Mouse (Mus musculus) forebrain, embryonic 12.5 days (tissue): ENCODE measurements at regions not wholly inside any gene's neighbourhood (a gene's known extent, or its start where the extent isn't known, plus 50 kb on each side); places are given as distances from the start of the nearest gene placed in this dataset.
"Not testable (repeated sequence)": the region's sequence is repeated elsewhere in the genome, so short reads cannot be mapped to it uniquely, and the experiment has no call there.

Experiments
- ATAC-seq: fragments of 200-750 bp; cut with Nextera tagmentation; 2 replicates; pipeline ENCODE4 v1.8.0; 2017; ENCODE audit warnings: moderate TSS enrichment; ENCODE audit not compliant: low FRiP score
- H3K27ac ChIP-seq: fragments of 300-500 bp; sonication (generic); 2 replicates; pipeline ENCODE4 v1.5.1; 2016; ENCODE audit warnings: mild to moderate bottlenecking
- H3K27me3 ChIP-seq: fragments of 300-500 bp; sonication (generic); 2 replicates; pipeline ENCODE4 v1.6.1; 2016; ENCODE audit warnings: mild to moderate bottlenecking
- H3K36me3 ChIP-seq: fragments of 300-500 bp; sonication (generic); replicated peaks from 2 replicates; pipeline ENCODE4 v1.6.1; 2016; ENCODE audit warnings: mild to moderate bottlenecking
- H3K4me1 ChIP-seq: fragments of 300-500 bp; sonication (generic); 2 replicates; pipeline ENCODE4 v1.6.1; 2016
- H3K4me2 ChIP-seq: fragments of 300-500 bp; sonication (generic); 2 replicates; pipeline ENCODE4 v1.6.1; 2016; ENCODE audit warnings: mild to moderate bottlenecking, moderate library complexity
- H3K4me3 ChIP-seq: fragments of 300-500 bp; sonication (generic); replicated peaks from 2 replicates; pipeline ENCODE4 v1.5.1; 2016; ENCODE audit warnings: mild to moderate bottlenecking
- H3K9ac ChIP-seq: fragments of 300-500 bp; sonication (generic); 2 replicates; pipeline ENCODE4 v1.6.1; 2016; ENCODE audit warnings: mild to moderate bottlenecking
- H3K9me3 ChIP-seq: fragments of 300-500 bp; sonication (generic); 2 replicates; pipeline ENCODE4 v1.6.1; 2016
- WGBS: fragments of 180-500 bp; shearing (Covaris S2); methylation state at CpG from one replicate; pipeline ENCODE4 v1.1.7; 2016; 5-methylcytosine and 5-hydroxymethylcytosine counted together

DNA sequence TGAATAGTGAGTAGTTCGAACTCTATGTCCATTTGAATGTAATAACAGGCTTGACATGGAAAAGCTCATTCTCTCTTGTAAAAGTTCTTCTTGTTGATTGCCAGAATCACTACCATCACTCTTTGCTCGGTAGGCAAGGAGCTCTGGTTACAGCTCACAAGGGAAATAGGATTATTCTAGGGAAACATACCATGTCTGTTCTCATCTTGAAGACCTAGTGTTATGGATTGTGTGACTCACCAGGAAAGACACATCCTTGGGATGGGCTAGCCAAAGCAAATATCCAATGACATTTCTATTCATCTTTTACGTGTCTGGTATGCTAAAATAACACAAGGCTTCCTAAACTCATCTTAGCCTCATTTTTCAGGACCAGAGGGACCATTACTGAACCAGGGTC lies 155.4 kb upstream of the Slc25a13 start:
- 92% methylated on average over 3 of the region's 3 CpGs for WGBS
- no peak overlapping the region for H3K4me2 ChIP-seq
- no peak overlapping the region for H3K4me3 ChIP-seq
- H3K27ac ChIP-seq, result no peak overlapping the region
- no peaks in the 10 kb centered on the region for H3K36me3 ChIP-seq
- no peaks in the 10 kb centered on the region for H3K4me1 ChIP-seq
- H3K9me3 ChIP-seq, result no peaks in the 10 kb centered on the region
- no peaks in the 10 kb centered on the region; the same call in 1 of the 2 replicates for H3K27me3 ChIP-seq
- no peak overlapping the region for H3K9ac ChIP-seq
- no peak for ATAC-seq

DNA sequence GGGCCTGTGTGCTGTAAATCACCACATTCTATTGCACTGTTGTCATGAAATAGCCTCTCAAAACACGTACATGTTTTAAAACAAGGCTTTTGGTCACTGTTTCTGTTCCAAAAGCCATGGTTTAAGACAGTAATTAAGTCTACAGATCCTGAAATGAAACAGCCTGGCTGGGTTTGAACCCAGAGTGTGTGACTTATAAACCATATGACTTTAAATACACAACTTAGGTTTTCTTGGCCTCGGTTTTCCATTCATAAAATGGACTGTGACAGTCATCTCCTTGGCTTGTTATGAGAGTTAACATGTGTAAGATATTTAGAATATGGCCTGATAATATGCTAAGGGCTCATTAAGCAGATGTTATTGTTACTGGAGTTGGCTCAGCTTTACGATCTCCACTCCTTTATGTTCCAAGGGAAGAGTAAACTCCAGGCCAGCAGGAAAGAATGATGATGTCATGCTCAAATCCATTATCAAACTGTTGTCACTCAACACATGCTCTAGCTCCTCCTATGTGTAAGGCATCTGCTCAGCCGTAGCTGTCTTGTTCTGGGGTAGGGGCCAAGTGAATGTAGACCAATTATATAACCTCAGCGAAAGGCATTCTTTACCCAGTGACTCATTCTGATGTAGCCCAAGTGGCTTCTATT lies 154.6 kb upstream of the Slc25a13 start:
- ATAC-seq, result no peak
- H3K4me1 ChIP-seq, result no peaks in the 10 kb centered on the region
- H3K4me2 ChIP-seq, result no peak overlapping the region
- no peak overlapping the region for H3K9ac ChIP-seq
- 71% methylated on average over 5 of the region's 5 CpGs for WGBS
- H3K4me3 ChIP-seq, result no peak overlapping the region
- H3K27me3 ChIP-seq, result no peaks in the 10 kb centered on the region
- no peaks in the 10 kb centered on the region for H3K36me3 ChIP-seq
- H3K27ac ChIP-seq, result no peak overlapping the region
- H3K9me3 ChIP-seq, result no peaks in the 10 kb centered on the region

DNA sequence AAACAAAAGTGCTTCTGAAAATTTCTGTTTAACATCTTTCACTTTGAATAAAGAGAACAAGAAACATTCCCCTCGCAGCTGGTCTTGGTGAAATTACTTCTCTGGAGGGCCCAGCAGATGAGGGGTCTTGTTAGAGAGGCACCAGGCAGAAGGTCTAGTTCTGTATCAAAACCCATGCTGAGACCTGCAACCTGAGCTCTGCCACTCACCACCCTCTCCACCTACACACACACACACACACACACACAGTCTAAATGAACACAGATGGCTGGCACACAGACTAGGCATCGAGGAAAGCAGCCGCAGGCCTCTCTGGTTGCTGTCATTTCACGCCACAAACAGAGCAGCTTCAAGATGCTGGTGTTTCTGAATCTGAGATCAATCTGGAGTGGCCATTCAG lies 147.1 kb upstream of the Slc25a13 start:
- Histone ChIP-seq H3K4me1 (no peaks in the 10 kb centered on the region), H3K27me3 (no peaks in the 10 kb centered on the region), H3K4me3 (no peak overlapping the region), H3K9me3 (no peaks in the 10 kb centered on the region), H3K4me2 (no peak overlapping the region), H3K9ac (no peak overlapping the region), H3K27ac (no peak overlapping the region), H3K36me3 (no peaks in the 10 kb centered on the region)
- no peak for ATAC-seq
- WGBS, result 70% methylated on average over 4 of the region's 4 CpGs

DNA sequence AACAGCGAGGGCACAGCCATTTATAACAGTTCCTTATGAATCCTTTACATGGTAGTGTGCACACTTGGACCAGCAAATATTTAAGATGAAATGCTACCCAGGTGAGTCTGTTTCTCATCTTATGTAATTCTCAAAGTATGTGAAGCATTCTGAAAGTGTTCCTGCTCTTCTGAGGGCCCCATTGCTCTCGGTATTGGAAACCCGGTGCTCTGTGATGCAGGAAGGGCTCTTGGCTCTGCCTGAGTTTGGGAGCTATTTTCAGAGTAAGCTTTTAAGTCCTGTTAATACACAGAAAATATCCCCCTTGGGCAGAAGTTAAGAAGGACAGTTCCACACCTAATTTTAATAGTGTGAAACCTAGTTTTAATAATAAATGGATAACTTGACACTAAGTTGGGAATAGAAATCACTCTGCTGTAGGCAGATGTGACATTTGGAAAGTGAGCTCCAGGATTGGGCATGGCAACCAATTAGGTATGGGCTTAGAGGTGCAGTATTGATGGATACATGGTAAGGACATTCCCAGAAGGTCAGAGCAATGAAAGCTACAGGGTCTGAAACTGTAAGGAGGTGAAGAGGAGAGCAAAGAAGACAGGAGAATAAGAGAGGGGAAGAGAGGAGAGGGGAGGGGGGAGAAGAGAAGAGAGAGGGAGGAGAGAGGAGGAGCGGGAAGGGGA lies 145.8 kb upstream of the Slc25a13 start:
- Histone ChIP-seq H3K9ac (no peak overlapping the region), H3K27ac (no peak overlapping the region), H3K36me3 (no peaks in the 10 kb centered on the region), H3K9me3 (no peaks in the 10 kb centered on the region), H3K27me3 (no peaks in the 10 kb centered on the region), H3K4me3 (no peak overlapping the region), H3K4me1 (no peaks in the 10 kb centered on the region), H3K4me2 (no peak overlapping the region)
- WGBS, result 82% methylated on average over 4 of the region's 4 CpGs
- no peak for ATAC-seq

DNA sequence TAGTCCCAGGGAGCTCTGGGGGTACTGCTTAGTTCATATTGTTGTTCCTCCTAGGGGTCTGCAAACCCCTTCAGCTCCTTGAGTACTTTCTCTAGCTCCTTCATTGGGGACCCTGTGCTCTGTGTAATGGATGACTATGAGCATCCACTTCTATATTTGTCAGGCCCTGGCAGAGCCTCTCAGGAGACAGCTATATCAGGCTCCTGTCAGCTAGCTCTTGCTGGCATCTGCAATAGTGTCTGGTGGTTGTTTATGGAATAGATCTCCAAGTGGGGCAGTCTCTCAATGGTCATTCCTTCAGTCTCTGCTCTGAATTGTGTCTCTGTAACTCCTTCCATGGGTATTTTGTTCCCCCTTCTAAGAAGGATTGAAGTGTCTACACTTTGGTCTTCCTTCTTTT lies 144.2 kb upstream of the Slc25a13 start:
- H3K4me1 ChIP-seq, H3K9ac ChIP-seq, H3K4me3 ChIP-seq, H3K27me3 ChIP-seq, H3K4me2 ChIP-seq, H3K36me3 ChIP-seq, H3K27ac ChIP-seq, ATAC-seq, H3K9me3 ChIP-seq: not testable (repeated sequence)

DNA sequence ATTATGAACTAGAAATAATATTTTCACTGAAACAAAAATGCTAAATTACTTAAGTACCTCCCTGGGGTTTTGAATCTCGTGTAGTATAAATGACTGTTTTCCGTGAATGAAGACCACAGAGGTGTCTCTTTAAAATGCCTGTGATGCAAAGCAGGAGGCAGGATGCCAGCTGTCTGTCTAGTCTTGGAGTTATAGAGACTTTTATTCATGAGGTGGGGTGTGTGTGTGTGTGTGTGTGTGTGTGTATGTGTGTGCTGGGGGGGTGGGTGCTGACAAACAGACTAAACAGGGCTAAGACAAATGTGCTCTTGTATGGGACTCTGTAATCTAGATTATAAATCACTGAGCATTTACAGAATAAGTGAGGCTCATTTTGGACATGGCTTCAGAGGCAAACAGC lies 140.5 kb upstream of the Slc25a13 start:
- 53% methylated on average over 2 of the region's 2 CpGs for WGBS
- no peak overlapping the region for H3K4me2 ChIP-seq

DNA sequence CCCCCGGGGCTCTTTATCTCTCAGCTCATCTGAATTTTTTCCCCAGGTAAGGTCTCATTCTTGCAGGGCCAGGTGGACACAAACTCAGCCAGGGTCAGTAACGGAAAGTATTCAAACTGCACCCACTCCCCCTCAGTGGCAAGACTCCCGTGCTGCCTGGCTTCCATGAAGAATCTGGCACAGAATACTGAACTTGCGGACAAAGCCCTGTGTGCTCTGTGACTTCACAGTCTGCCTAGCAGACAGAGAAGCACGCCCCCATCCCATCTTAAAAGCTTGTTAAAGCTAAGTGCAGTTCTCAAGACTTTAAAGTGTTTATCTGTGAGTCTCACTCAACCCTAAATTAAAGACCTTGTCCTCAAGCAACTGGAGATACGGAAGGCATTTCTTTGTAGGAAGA lies 140.0 kb upstream of the Slc25a13 start:
- H3K4me3 ChIP-seq, result no peak overlapping the region
- no peak overlapping the region for H3K9ac ChIP-seq
- no peaks in the 10 kb centered on the region for H3K27me3 ChIP-seq
- no peaks in the 10 kb centered on the region for H3K4me1 ChIP-seq
- no peak overlapping the region for H3K4me2 ChIP-seq
- 78% methylated on average over 6 of the region's 6 CpGs for WGBS
- ATAC-seq, result no peak
- no peak overlapping the region for H3K27ac ChIP-seq
- no peaks in the 10 kb centered on the region for H3K36me3 ChIP-seq
- no peaks in the 10 kb centered on the region for H3K9me3 ChIP-seq

More for the DNA sequence above, 140.5 kb upstream of the Slc25a13 start:
- H3K27ac ChIP-seq, result no peak overlapping the region
- H3K9me3 ChIP-seq, result no peaks in the 10 kb centered on the region
- H3K9ac ChIP-seq, result no peak overlapping the region
- no peak for ATAC-seq
- no peaks in the 10 kb centered on the region for H3K36me3 ChIP-seq
- H3K4me1 ChIP-seq, result no peaks in the 10 kb centered on the region
- H3K4me3 ChIP-seq, result no peak overlapping the region
- no peaks in the 10 kb centered on the region for H3K27me3 ChIP-seq

DNA sequence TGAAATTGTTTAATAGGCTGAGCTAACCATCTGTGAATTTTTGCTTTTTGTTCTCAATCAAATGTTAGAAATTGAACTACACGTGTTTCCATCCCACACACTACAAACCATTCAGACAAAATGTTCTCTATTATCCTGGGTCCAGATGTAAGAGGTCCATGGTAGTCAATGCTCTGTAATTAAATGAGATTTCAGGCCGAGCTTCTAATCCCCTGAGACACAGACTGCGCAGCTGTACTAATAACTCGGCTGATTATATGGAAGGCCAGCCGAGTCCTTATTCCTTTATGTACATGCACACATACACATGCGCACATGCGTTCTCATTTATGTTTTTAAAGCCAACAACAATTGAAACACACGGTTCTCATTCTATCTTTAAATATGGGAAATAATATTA lies 118.3 kb upstream of the Slc25a13 start:
- Histone ChIP-seq H3K36me3 (no peaks in the 10 kb centered on the region), H3K4me2 (no peak overlapping the region), H3K4me3 (no peak overlapping the region), H3K27me3 (no peaks in the 10 kb centered on the region), H3K27ac (no peak overlapping the region), H3K4me1 (no peaks in the 10 kb centered on the region), H3K9me3 (no peaks in the 10 kb centered on the region), H3K9ac (no peak overlapping the region)
- 66% methylated on average over 8 of the region's 8 CpGs for WGBS
- peak; percentile 84 for ATAC-seq

DNA sequence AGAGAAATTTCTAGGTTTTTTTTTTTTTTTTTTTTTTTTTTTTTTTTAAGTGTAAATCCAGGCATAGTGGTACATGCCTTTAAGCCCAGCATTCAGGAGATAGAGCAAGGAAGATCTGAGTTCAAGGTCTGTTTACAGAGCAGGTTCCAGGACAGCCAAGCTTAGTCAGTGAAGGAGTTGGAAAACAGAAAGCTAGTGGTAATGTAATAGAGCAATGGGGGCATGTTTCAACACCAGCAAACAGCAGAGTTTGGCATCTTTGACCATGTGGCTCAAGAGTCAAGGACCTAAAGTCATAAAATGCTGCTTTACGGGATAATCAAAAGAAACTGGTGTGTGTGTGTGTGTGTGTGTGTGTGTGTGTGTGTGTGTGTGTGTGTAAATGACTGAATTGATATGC lies 113.3 kb upstream of the Slc25a13 start:
- 83% methylated on average over 1 of the region's 1 CpGs for whole genome bisulfite sequencing
- Histone ChIP-seq H3K4me3 (no peak overlapping the region), H3K27me3 (no peaks in the 10 kb centered on the region), H3K9me3 (0 out of 2 replicates have a peak, but pooled peaks cover 11% of the 10 kb centered on the region), H3K4me2 (no peak overlapping the region), H3K36me3 (no peaks in the 10 kb centered on the region), H3K27ac (no peak overlapping the region), H3K9ac (no peak overlapping the region), H3K4me1 (no peaks in the 10 kb centered on the region)
- no peak for ATAC-seq

DNA sequence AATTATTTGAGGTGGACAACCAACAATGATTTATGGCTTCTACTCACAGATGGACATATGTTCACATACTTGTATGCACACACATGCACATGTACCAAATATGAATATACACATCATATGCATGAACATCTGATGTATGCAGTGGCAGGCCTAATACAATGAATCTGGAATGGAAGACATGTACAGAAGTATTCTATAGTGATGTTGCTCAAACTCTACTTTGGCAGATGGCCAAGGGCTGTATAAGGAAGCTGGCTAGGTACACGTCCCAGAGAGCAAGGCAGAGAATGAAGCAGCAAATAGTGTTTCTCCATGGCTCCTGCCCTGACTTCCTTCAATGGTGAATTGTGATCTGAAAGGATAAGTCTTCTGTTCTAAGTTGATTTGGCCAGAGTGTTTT lies 108.5 kb upstream of the Slc25a13 start:
- Histone ChIP-seq H3K27ac (no peak overlapping the region), H3K9ac (no peak overlapping the region), H3K4me2 (no peak overlapping the region), H3K4me3 (no peak overlapping the region), H3K27me3 (no peaks in the 10 kb centered on the region), H3K36me3 (no peaks in the 10 kb centered on the region), H3K9me3 (0 out of 2 replicates have a peak, but pooled peaks cover 11% of the 10 kb centered on the region), H3K4me1 (no peaks in the 10 kb centered on the region; the same call in 1 of the 2 replicates)
- WGBS, result 61% methylated on average over 1 of the region's 1 CpGs
- ATAC-seq, result no peak

DNA sequence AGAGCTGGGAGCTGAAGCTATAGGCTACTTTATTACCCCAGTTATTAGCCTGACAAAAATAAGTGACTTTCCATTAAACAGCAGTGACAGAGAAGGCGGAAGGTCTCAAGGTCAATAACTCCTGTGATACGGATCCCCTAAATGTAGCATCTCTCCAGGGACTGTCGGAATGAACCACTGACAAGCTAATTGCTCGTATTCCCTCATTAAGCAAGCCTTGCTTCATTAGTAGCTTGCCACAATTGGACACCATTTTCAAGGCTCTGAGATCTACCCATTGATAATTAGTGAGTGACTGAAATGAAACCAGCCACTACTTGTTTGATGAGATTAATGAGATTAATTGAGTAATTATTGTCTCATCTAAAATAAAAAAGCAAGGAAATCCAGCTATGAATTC lies 99.8 kb upstream of the Slc25a13 start:
- peak; percentile 86; the same call in 1 of the 2 replicates for ATAC-seq
- no peak overlapping the region for H3K9ac ChIP-seq
- no peaks in the 10 kb centered on the region for H3K9me3 ChIP-seq
- H3K4me1 ChIP-seq, result no peaks in the 10 kb centered on the region; the same call in 1 of the 2 replicates
- H3K27me3 ChIP-seq, result no peaks in the 10 kb centered on the region
- no peaks in the 10 kb centered on the region for H3K36me3 ChIP-seq
- 50% methylated on average over 4 of the region's 4 CpGs for WGBS
- H3K27ac ChIP-seq, result no peak overlapping the region
- H3K4me3 ChIP-seq, result no peak overlapping the region
- H3K4me2 ChIP-seq, result no peak overlapping the region

DNA sequence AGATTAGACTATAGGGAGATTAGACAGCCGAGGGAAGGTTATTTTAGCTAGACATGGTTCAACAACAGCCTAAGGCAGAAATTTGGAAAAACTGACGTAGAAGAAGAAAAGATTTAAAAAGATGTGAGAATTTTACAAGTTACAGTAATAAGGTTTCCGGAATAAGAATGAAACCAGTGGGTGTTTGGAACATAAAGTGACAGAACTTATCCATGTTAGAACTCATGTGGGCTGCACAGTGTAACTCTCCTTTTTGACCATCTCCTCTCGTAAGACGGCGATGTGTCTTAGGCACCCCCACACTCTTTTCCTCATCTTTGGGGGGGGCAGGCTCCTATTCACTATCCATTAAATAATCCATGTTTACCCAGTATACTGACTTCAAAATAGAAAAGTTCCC lies 96.2 kb upstream of the Slc25a13 start:
- H3K9me3 ChIP-seq, result no peaks in the 10 kb centered on the region
- H3K36me3 ChIP-seq, result no peaks in the 10 kb centered on the region
- H3K9ac ChIP-seq, result no peak overlapping the region
- no peak for ATAC-seq
- no peak overlapping the region for H3K4me3 ChIP-seq
- no peaks in the 10 kb centered on the region for H3K27me3 ChIP-seq
- no peaks in the 10 kb centered on the region; the same call in 1 of the 2 replicates for H3K4me1 ChIP-seq
- H3K27ac ChIP-seq, result no peak overlapping the region
- 89% methylated on average over 6 of the region's 6 CpGs for WGBS
- H3K4me2 ChIP-seq, result no peak overlapping the region

DNA sequence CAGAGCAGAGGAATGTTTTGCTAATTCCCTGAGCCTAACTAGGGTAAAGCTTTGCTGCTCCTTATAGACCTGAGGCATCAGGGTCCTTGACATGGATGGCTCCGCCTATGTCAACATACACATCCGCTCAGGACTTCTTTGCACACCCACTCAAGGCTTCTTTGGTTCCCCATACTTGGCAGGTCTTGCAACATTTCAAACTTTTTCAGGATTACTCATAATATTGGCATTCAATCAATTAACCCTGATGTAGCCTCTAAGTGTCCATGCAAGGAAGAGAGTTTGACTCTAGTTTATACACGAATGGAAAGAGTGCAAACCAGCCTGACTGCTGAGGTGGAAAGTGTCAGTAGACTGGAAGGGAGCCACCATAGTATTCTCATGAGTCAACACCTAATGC lies 93.2 kb upstream of the Slc25a13 start:
- WGBS, result 85% methylated on average over 3 of the region's 3 CpGs
- Histone ChIP-seq H3K27ac (no peak overlapping the region), H3K4me3 (no peak overlapping the region), H3K4me2 (no peak overlapping the region), H3K9ac (no peak overlapping the region), H3K4me1 (no peaks in the 10 kb centered on the region), H3K9me3 (no peaks in the 10 kb centered on the region), H3K36me3 (no peaks in the 10 kb centered on the region), H3K27me3 (peaks cover 10% of the 10 kb centered on the region; the same call in 1 of the 2 replicates)
- ATAC-seq, result no peak
